Mouse (Mus musculus) 3134 (cell line): ENCODE data around the gene E030030I06Rik.
A peak's percentile ranks its signal among the peaks of the same experiment; 100 is the strongest.
"Not testable (repeated sequence)": the region's sequence is repeated elsewhere in the genome, so short reads cannot be mapped to it uniquely, and the experiment has no call there.

ENCODE experiments used
- DNase-seq: peaks from one replicate; pipeline ENCODE4 v3.0.0-alpha.2; 2011; ENCODE audit warnings: low spot score; ENCODE audit not compliant: insufficient read length; ENCODE audit errors: extremely low read depth

Gene E030030I06Rik

GRCm38 (mm10) chr10:22149073-22149690 is at the start of gene E030030I06Rik:
TSS of gene E030030I06Rik (minus strand) at chr10:22149270.
- DNase-seq: no peak

GRCm38 (mm10) chr10:22191035-22191434 is 42.0 kb upstream of the E030030I06Rik start:
- DNase-seq: not testable (repeated sequence)

GRCm38 (mm10) chr10:22176515-22176914 is 27.4 kb upstream of the E030030I06Rik start:
- not testable (repeated sequence) for DNase-seq

- not testable (repeated sequence) for DNase-seq
Observed at GRCm38 (mm10) chr10:22174190-22174487, 25.1 kb upstream of the E030030I06Rik start.

- DNase-seq: not testable (repeated sequence)
Observed at GRCm38 (mm10) chr10:22173335-22174189, 24.5 kb upstream of the E030030I06Rik start.

- not testable (repeated sequence) for DNase-seq
Observed at GRCm38 (mm10) chr10:22172431-22173334, 23.6 kb upstream of the E030030I06Rik start.

- not testable (repeated sequence) for DNase-seq
Observed at GRCm38 (mm10) chr10:22169116-22169515, 20.0 kb upstream of the E030030I06Rik start.

- not testable (repeated sequence) for DNase-seq
Observed at GRCm38 (mm10) chr10:22167061-22167460, 18.0 kb upstream of the E030030I06Rik start.

GRCm38 (mm10) chr10:22166025-22166424 is 17.0 kb upstream of the E030030I06Rik start:
- not testable (repeated sequence) for DNase-seq

GRCm38 (mm10) chr10:22165328-22166003 is 16.4 kb upstream of the E030030I06Rik start:
- not testable (repeated sequence) for DNase-seq

GRCm38 (mm10) chr10:22163705-22164583 is 14.9 kb upstream of the E030030I06Rik start:
- DNase-seq: not testable (repeated sequence)

GRCm38 (mm10) chr10:22163279-22163678 is 14.2 kb upstream of the E030030I06Rik start:
- DNase-seq: not testable (repeated sequence)

- no peak for DNase-seq
Observed at GRCm38 (mm10) chr10:22159581-22160140, 10.6 kb upstream of the E030030I06Rik start.

GRCm38 (mm10) chr10:22159131-22159561 is 10.1 kb upstream of the E030030I06Rik start:
- DNase-seq: no peak

GRCm38 (mm10) chr10:22158310-22158999 is 9.4 kb upstream of the E030030I06Rik start, which contains the start of the genes Raet1e and H60b:
TSS of gene Raet1e (plus strand) at chr10:22158569.
TSS of gene H60b (plus strand) at chr10:22158586.
- peak; percentile 81 for DNase-seq

- no peak for DNase-seq
Observed at GRCm38 (mm10) chr10:22154871-22155799, 6.1 kb upstream of the E030030I06Rik start.

GRCm38 (mm10) chr10:22154127-22154526 is 5.1 kb upstream of the E030030I06Rik start:
- DNase-seq: not testable (repeated sequence)
